Mouse (Mus musculus) heart, embryonic 16.5 days (tissue): ENCODE data around the gene Tnk2. TPM values are rescaled to one million over a fixed set of nuclear protein-coding genes. Genes with fewer than 3 reads are reported as not detected.

Experiments
- ATAC-seq: fragments of 200-750 bp; cut with Nextera tagmentation; replicated peaks from 2 replicates; pipeline ENCODE4 v1.8.0; 2017; ENCODE audit warnings: moderate number of reproducible peaks; ENCODE audit not compliant: insufficient read depth, low FRiP score; ENCODE audit errors: extremely low read depth
- H3K27ac ChIP-seq: fragments of 300-500 bp; sonication (generic); 2 replicates; pipeline ENCODE4 v1.5.1; 2014; ENCODE audit warnings: mild to moderate bottlenecking, low read length, control low read depth, moderate library complexity
- H3K27me3 ChIP-seq: fragments of 300-500 bp; sonication (generic); 2 replicates; pipeline ENCODE4 v1.6.1; 2014; ENCODE audit warnings: low read length, mixed read lengths; ENCODE audit not compliant: control insufficient read depth, insufficient read depth
- H3K36me3 ChIP-seq: fragments of 300-500 bp; sonication (generic); 2 replicates; pipeline ENCODE4 v1.6.1; 2014; ENCODE audit not compliant: control insufficient read depth, insufficient read depth
- H3K4me1 ChIP-seq: fragments of 300-500 bp; sonication (generic); 2 replicates; pipeline ENCODE4 v1.6.1; 2014; ENCODE audit warnings: low read length, mixed read lengths; ENCODE audit not compliant: control insufficient read depth, insufficient read depth
- H3K4me2 ChIP-seq: fragments of 300-500 bp; sonication (generic); 2 replicates; pipeline ENCODE4 v1.6.1; 2014; ENCODE audit warnings: low read depth, mild to moderate bottlenecking, control low read depth, low read length
- H3K4me3 ChIP-seq: fragments of 300-500 bp; sonication (generic); 2 replicates; pipeline ENCODE4 v1.5.1; 2014; ENCODE audit warnings: mild to moderate bottlenecking, control low read depth, low read length
- H3K9ac ChIP-seq: fragments of 300-500 bp; sonication (generic); 2 replicates; pipeline ENCODE4 v1.6.1; 2014; ENCODE audit warnings: low read length, control low read depth
- H3K9me3 ChIP-seq: fragments of 300-500 bp; sonication (generic); replicated peaks from 2 replicates; pipeline ENCODE4 v1.6.1; 2016; ENCODE audit warnings: low read length; ENCODE audit not compliant: control insufficient read depth
- WGBS: fragments of 180-500 bp; shearing (Covaris S2); extraction: QIAGEN DNeasy Blood & Tissue Kit; methylation state at CpG from one replicate; pipeline ENCODE4 v1.1.7; 2014; 5-methylcytosine and 5-hydroxymethylcytosine counted together
- polyA plus RNA-seq: library from polyadenylated mRNA; unstranded; fragments of >200 nt; fragmentation: Nextera tagmentation; extraction: Ambion mirVana; gene quantifications from 2 replicates; pipeline ENCODE4 v1.2.1, GENCODE M21; 2015

The Tnk2 gene
- polyA plus RNA-seq, 1 experiment from 2014 or later: 9.0 TPM

DNA sequence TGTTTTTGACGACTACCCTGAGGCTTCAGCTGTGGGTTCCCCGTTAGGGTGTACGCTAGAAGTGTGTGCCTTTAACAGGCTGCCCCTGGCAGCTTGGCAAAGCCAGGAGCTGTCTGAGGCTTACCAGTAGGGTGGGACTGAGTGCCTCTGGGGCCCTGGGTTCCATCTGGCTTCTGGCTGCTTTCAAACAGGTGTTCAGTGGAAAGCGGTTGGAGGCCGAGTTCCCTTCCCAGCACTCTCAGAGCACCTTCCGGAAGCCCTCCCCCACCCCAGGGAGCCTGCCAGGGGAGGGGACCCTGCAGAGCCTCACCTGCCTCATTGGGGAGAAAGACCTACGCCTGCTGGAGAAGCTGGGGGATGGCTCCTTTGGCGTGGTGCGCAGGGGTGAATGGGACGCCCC is 24.4 kb downstream of the Tnk2 start:
- H3K27me3 ChIP-seq: no peaks in the 10 kb centered on the region
- peaks cover 55% of the 10 kb centered on the region for H3K4me1 ChIP-seq
- no peak overlapping the region for H3K4me3 ChIP-seq
- ATAC-seq: no peak; the same call in 1 of the 2 replicates
- H3K36me3 ChIP-seq: no peaks in the 10 kb centered on the region
- H3K27ac ChIP-seq: peak overlapping the region; percentile 3; the same call in 1 of the 2 replicates
- WGBS: 74% methylated on average over 10 of the region's 10 CpGs
- H3K9me3 ChIP-seq: no peaks in the 10 kb centered on the region
- no peak overlapping the region for H3K4me2 ChIP-seq
- H3K9ac ChIP-seq: 0 out of 2 replicates have a peak overlapping the region, but pooled peaks have one; percentile 5

DNA sequence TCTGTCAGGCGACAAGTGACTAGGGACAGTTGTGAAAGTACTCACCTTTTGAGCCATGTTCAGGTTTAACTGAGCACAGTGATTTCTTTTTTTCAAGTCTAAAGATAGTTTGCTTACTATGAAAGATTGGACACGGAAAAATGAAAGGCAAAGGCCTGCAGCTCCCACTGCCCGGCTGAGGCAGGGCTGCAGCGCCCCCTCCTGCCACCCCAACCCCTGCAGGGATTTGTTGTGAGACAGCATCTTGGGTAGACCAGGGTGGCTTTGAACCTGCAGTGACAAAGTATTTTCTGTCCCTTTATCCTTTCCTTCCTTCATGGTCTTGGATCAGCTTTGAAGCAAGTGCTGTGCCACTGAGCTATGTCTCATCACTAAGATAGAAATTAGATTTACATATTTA is 24.8 kb downstream of the Tnk2 start:
- Histone ChIP-seq H3K27ac (no peak overlapping the region; the same call in 1 of the 2 replicates), H3K4me2 (no peak overlapping the region), H3K9me3 (no peaks in the 10 kb centered on the region), H3K9ac (no peak overlapping the region), H3K4me3 (no peak overlapping the region), H3K36me3 (no peaks in the 10 kb centered on the region), H3K27me3 (no peaks in the 10 kb centered on the region), H3K4me1 (peaks cover 53% of the 10 kb centered on the region)
- WGBS: 83% methylated on average over 4 of the region's 4 CpGs
- ATAC-seq: no peak

DNA sequence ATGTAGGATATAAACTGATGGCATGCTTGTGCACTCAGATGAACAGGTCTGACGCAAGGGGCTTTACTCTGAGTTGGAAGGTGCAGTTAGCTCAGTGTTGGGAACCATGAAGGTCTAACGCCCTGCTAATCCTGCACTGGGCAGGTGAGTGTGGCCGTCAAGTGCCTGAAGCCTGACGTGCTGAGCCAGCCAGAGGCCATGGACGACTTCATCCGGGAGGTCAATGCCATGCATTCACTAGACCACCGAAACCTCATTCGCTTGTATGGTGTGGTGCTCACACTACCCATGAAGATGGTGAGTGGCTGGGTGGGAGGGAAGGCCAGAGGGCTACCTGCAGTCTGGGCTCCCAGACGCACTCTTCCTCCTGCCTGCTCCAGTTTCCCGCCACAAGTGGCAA is 25.6 kb downstream of the Tnk2 start:
- Histone ChIP-seq H3K4me3 (no peak overlapping the region), H3K4me1 (peaks cover 46% of the 10 kb centered on the region), H3K9me3 (no peaks in the 10 kb centered on the region), H3K27ac (no peak overlapping the region), H3K27me3 (no peaks in the 10 kb centered on the region), H3K9ac (no peak overlapping the region), H3K36me3 (no peaks in the 10 kb centered on the region), H3K4me2 (no peak overlapping the region)
- no peak for ATAC-seq
- 92% methylated on average over 10 of the region's 10 CpGs for WGBS

DNA sequence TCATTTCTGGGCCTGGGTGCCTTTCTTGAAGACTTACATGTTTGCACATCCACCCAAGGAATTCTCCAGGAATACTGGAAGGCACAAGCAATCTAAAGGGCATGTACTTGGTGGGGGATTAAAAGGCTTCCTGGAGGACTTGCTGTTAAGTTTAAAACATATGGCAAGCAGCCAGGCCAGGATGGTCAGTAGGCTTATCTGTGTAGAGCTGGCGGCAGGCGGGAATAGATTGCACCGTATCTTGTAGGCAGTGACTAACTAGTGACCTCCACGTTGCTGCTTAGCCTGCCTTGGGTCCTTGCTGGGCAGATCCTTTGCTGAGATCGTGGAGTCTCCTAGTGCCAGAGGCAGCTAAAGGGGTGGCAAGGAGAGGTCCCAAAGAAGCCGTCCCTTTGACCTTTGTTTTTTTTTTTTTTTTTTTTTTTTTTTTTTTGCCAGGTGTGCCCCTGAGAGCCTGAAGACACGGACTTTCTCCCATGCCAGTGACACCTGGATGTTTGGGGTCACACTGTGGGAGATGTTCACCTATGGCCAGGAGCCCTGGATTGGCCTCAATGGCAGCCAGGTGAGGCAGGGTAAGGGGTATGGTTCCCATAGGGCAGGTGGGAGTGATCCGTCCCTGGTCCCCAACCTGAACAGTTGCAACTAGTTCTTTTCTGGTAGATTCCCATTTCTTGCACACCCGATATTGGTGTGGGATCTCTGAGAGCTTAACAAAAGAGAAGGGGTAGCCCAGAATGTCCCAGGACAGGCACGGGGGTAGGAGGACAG is 26.9 kb downstream of the Tnk2 start:
- Histone ChIP-seq H3K27me3 (no peaks in the 10 kb centered on the region), H3K4me3 (no peak overlapping the region), H3K36me3 (peaks cover 2% of the 10 kb centered on the region; the same call in 1 of the 2 replicates), H3K4me2 (no peak overlapping the region), H3K4me1 (peaks cover 41% of the 10 kb centered on the region), H3K27ac (no peak overlapping the region), H3K9me3 (no peaks in the 10 kb centered on the region), H3K9ac (no peak overlapping the region)
- WGBS: 52% methylated on average over 10 of the region's 10 CpGs
- no peak for ATAC-seq

DNA sequence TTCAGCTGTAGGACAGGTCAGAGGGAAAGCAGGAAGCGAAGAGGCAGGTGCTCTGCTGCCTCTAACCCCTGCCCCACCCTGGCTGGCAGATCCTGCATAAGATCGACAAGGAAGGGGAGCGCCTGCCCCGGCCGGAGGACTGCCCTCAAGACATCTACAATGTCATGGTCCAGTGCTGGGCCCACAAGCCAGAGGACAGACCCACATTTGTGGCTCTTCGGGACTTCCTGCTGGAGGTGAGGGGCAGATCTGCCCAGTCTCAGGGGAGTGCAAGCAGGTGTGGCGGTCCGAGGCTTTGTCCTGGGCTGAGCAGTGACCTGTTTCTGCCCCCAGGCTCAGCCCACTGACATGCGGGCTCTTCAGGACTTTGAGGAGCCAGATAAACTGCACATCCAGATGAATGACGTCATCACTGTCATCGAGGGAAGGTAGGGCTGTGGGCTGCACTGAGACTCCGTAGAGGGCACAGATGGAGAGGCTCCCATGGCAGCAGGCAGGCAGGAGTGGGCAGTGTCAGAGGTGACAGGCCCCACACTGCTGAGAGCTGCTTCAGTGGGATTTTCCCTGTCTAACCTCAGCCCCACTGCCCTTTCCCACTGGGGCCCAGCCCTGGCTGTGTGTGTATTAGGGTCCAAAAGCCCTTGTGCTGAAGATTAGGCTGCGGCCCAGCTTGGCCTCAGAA is 27.7 kb downstream of the Tnk2 start:
- Histone ChIP-seq H3K36me3 (peaks cover 8% of the 10 kb centered on the region), H3K4me2 (no peak overlapping the region), H3K27me3 (no peaks in the 10 kb centered on the region), H3K4me1 (peaks cover 32% of the 10 kb centered on the region), H3K27ac (no peak overlapping the region), H3K9ac (no peak overlapping the region), H3K9me3 (no peaks in the 10 kb centered on the region), H3K4me3 (no peak overlapping the region)
- no peak for ATAC-seq
- WGBS: 67% methylated on average over 13 of the region's 13 CpGs

DNA sequence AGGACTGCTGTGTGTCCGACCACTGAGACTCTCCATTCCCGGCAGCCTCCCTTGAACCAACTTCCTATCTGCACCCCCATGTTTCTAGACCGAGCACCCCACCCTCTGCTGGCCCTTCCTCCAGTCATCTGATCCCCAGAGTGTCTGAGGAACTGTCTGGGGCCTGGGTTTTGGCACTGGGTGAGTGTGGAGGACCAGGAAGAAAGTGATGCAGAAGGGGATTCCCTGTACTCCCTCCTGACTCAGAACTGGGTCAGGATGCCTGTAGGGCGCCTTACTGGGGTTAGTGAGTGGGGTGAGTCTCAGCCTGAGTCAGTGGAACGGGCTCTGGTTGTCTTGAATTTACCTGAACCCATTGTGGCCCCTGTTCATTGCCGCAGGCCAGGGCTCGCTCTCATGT is 28.6 kb downstream of the Tnk2 start:
- ATAC-seq: no peak
- WGBS: 80% methylated on average over 7 of the region's 7 CpGs
- peaks cover 9% of the 10 kb centered on the region for H3K36me3 ChIP-seq

DNA sequence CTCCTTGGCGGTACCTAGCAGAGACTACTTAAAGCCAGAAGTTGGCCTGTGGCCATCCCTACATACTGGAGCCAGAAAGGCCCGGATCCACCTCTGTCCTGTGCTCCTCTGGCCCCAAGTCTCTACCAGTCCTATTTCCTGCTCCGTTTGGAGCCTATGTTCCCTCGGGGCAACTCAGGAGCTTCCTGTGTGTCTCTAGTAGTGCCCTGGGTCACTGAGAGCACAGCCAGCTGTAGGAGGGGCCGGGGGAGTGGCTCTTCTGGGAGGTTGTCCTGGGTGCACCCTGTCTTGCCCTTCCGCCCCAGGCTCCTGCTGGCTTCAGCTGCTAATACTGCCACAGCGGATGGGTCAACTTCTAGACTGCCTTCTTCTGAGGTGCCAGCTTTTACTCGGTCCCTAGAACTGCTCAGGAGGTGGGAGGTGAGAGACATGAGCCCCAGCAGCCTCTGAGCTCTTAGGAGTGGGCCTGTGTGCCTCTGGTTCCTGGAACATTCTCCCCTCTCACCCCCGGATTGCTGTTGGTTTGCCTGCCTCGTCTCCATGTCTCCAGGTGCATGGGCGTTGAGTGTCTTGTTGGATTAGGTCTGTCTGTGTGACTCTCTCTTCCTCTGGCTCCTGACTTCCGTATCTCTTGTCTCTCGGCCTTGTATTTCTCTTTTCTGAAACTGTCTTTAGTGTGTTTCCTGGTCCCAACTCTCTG is 29.3 kb downstream of the Tnk2 start:
- peaks cover 9% of the 10 kb centered on the region for H3K36me3 ChIP-seq
- H3K9me3 ChIP-seq: no peaks in the 10 kb centered on the region
- WGBS: 74% methylated on average over 13 of the region's 13 CpGs
- no peak overlapping the region for H3K4me2 ChIP-seq
- H3K27ac ChIP-seq: no peak overlapping the region
- H3K27me3 ChIP-seq: no peaks in the 10 kb centered on the region
- no peak overlapping the region for H3K4me3 ChIP-seq
- H3K4me1 ChIP-seq: peaks cover 16% of the 10 kb centered on the region
- no peak overlapping the region for H3K9ac ChIP-seq
- ATAC-seq: no peak

More for the DNA sequence above, 28.6 kb downstream of the Tnk2 start:
- Histone ChIP-seq H3K27ac (0 out of 2 replicates have a peak overlapping the region, but pooled peaks have one; percentile 9), H3K27me3 (no peaks in the 10 kb centered on the region), H3K9ac (no peak overlapping the region), H3K4me2 (no peak overlapping the region), H3K4me3 (no peak overlapping the region), H3K4me1 (peaks cover 23% of the 10 kb centered on the region), H3K9me3 (no peaks in the 10 kb centered on the region)

DNA sequence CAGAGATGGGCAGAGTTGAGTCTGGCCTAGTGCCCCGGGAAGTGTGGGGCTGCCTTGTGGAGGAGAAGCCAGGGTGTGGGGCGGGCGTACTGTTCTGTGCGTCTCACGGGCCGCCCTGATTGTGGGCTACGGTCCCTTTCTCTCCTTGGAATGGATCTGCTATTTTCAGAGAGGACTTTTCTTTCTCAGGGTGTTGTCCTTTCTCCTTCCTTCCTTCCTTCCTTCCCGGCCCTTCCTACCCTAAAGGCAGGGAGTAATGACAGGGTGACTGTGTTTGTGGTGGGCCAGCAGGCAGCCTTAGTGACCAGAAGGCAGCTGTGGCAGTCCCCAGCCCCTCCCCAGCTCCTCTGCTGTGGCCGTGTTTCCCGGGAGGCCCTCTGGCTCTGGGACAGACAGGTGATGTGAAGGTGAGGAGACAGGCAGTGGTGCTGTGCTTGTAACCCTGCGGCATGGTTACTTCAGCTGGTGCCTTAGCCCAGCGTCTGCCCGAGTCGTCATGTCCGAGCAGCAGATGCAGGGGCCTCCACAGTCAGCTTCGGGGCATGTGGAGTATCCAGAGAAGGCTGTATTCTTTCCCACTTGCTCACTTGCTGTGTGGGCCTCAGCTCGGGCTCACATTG is 30.6 kb downstream of the Tnk2 start:
- Histone ChIP-seq H3K36me3 (peaks cover 9% of the 10 kb centered on the region), H3K4me2 (no peak overlapping the region), H3K9me3 (no peaks in the 10 kb centered on the region), H3K27ac (no peak overlapping the region), H3K9ac (no peak overlapping the region), H3K4me1 (peaks cover 11% of the 10 kb centered on the region), H3K27me3 (no peaks in the 10 kb centered on the region), H3K4me3 (no peak overlapping the region)
- no peak for ATAC-seq
- 82% methylated on average over 17 of the region's 17 CpGs for WGBS
